Mouse (Mus musculus): ENCODE measurements around the gene Uqcc1. TPM values are rescaled to one million over a fixed set of nuclear protein-coding genes. Genes with fewer than 3 reads are reported as not detected.

Gene Uqcc1
- total and polyA plus RNA-seq, 3 experiments: 35.3 to 55.2 (median 49.8) TPM

GRCm38 (mm10) chr2:155860102-155860501 is 70.0 kb downstream of the Uqcc1 start:
- DNase-seq (ENCODE audit: extremely low read depth): no peak
- H3K9me3 ChIP-seq (replicated peaks; ENCODE audit: low read length): no peaks in the 10 kb centered on the region
- H3K4me2 ChIP-seq (ENCODE audit: insufficient read depth, low read depth, poor library complexity, severe bottlenecking): no peak overlapping the region
- peaks cover 9 to 83% of the 10 kb centered on the region in 2 experiments for H3K36me3 ChIP-seq (replicated peaks in 1 of 2; ENCODE audit: control insufficient read depth in 1 of 2, insufficient read depth in 1 of 2, low read length in 1 of 2)
- H3K4me3 ChIP-seq (replicated peaks in 1 of 3; ENCODE audit: low read depth in 2 of 3, low read length in 2 of 3, poor library complexity in 1 of 3): no peak overlapping the region
- dilution Hi-C loops (cut with MboI; ENCODE audit: extremely low pct_ligation_motif_present, extremely low pct_unique_long_range_greater_than_20kb, low sequenced_read_pairs): no loop called here
- H3K27ac ChIP-seq (ENCODE audit: insufficient read depth, low read depth): no peak overlapping the region
- TF ChIP-seq USF1 (IDR thresholded peaks at IDR 0.05; ENCODE audit: low read depth, low read length): no peak
- H3K79me2 ChIP-seq (replicated peaks; ENCODE audit: control insufficient read depth, extremely low read depth, insufficient read depth, poor library complexity, severe bottlenecking): no peaks in the 10 kb centered on the region
- in situ Hi-C loops (cut with MboI; ENCODE audit: low pct_ligation_motif_present, low pct_unique_long_range_greater_than_20kb, low sequenced_read_pairs): no loop called here
- H3K9ac ChIP-seq (ENCODE audit: insufficient read depth, low read depth): no peak overlapping the region
- no peaks in the 10 kb centered on the region for H3K27me3 ChIP-seq (replicated peaks)
- no peaks in the 10 kb centered on the region for H3K4me1 ChIP-seq (ENCODE audit: control insufficient read depth in 1 of 2, insufficient read depth in 2 of 2)

GRCm38 (mm10) chr2:155852536-155852935 is 77.6 kb downstream of the Uqcc1 start:
- no peak overlapping the region for H3K27ac ChIP-seq (ENCODE audit: insufficient read depth, low read depth)
- no peak for DNase-seq (ENCODE audit: extremely low read depth)
- H3K27me3 ChIP-seq (replicated peaks): no peaks in the 10 kb centered on the region
- in situ Hi-C loops (cut with MboI; ENCODE audit: low pct_ligation_motif_present, low pct_unique_long_range_greater_than_20kb, low sequenced_read_pairs) (loop anchor here (5.0 kb wide), 1 partner anchor 90 kb away; the partner anchor contains the start of gene Gm15557), dilution Hi-C loops (cut with MboI; ENCODE audit: extremely low pct_ligation_motif_present, extremely low pct_unique_long_range_greater_than_20kb, low sequenced_read_pairs) (no loop called here)
- H3K36me3 ChIP-seq (replicated peaks in 1 of 2; ENCODE audit: control insufficient read depth in 1 of 2, insufficient read depth in 1 of 2, low read length in 1 of 2): peaks cover 50 to 95% of the 10 kb centered on the region in 2 experiments
- no peaks in the 10 kb centered on the region for H3K9me3 ChIP-seq (replicated peaks; ENCODE audit: low read length)
- H3K9ac ChIP-seq (ENCODE audit: insufficient read depth, low read depth): no peak overlapping the region
- no peaks in the 10 kb centered on the region for H3K79me2 ChIP-seq (replicated peaks; ENCODE audit: control insufficient read depth, extremely low read depth, insufficient read depth, poor library complexity, severe bottlenecking)
- TF ChIP-seq PAX5 (IDR thresholded peaks at IDR 0.05; ENCODE audit: low read length): no peak
- TF ChIP-seq SIN3A (IDR thresholded peaks at IDR 0.05; ENCODE audit: low read length): no peak
- no peak for TF ChIP-seq TBP (conservative IDR thresholded peaks at IDR 0.05; ENCODE audit: low read depth, low read length)
- TF ChIP-seq RAD21 (IDR thresholded peaks at IDR 0.05; ENCODE audit: low read depth, low read length): no peak
- TF ChIP-seq ZKSCAN1 (IDR thresholded peaks at IDR 0.05; ENCODE audit: borderline replicate concordance, low read depth, low read length): no peak
- TF ChIP-seq NELFE (IDR thresholded peaks at IDR 0.05; ENCODE audit: low read depth, low read length): no peak
- TF ChIP-seq MXI1 (IDR thresholded peaks at IDR 0.05; ENCODE audit: low read depth, low read length): no peak
- TF ChIP-seq CHD1 (IDR thresholded peaks at IDR 0.05; ENCODE audit: low read depth, low read length): no peak
- no peak for TF ChIP-seq MEF2A (IDR thresholded peaks at IDR 0.05; ENCODE audit: borderline replicate concordance, low read depth, low read length)
- TF ChIP-seq ZNF384 (IDR thresholded peaks at IDR 0.05; ENCODE audit: low read depth, low read length): no peak
- no peak for TF ChIP-seq MAX (IDR thresholded peaks at IDR 0.05; ENCODE audit: low read length)
- no peak for TF ChIP-seq RCOR1 (conservative IDR thresholded peaks at IDR 0.05; ENCODE audit: low read depth, low read length)
- TF ChIP-seq USF1 (IDR thresholded peaks at IDR 0.05; ENCODE audit: low read depth, low read length): no peak
- TF ChIP-seq ETS1 (conservative IDR thresholded peaks at IDR 0.05; ENCODE audit: low read depth, low read length): no peak
- TF ChIP-seq MYC (IDR thresholded peaks at IDR 0.05; ENCODE audit: low read depth, low read length): no peak
- no peak overlapping the region for H3K4me2 ChIP-seq (ENCODE audit: insufficient read depth, low read depth, poor library complexity, severe bottlenecking)
- no peaks in the 10 kb centered on the region for H3K4me1 ChIP-seq (ENCODE audit: control insufficient read depth in 1 of 2, insufficient read depth in 2 of 2)
- H3K4me3 ChIP-seq (replicated peaks in 1 of 3; ENCODE audit: low read depth in 2 of 3, low read length in 2 of 3, poor library complexity in 1 of 3): no peak overlapping the region

Data from CH12.LX (cell line).